Mouse (Mus musculus) layer of hippocampus, postnatal 14 days (tissue): ENCODE results near the gene Olfr160. TPM values are rescaled to one million over a fixed set of nuclear protein-coding genes. Genes with fewer than 3 reads are reported as not detected.

Source experiments
- total RNA-seq, 2 experiments: library from RNA; stranded (reverse); gene quantifications; 2 replicates each; pipeline ENCODE4 v1.2.3; 2021

Olfr160 gene
- total RNA-seq, 2 experiments from 2014 or later, result not detected

Other genes starting within 250 kb of the Olfr160 start
- gene Msantd2, start 226.9 kb downstream of the Olfr160 start, total RNA-seq, result 10 to 100 TPM; 22.3 to 22.7 TPM
- gene Esam, start 188.2 kb downstream of the Olfr160 start, total RNA-seq, result 10 to 100 TPM; 26.9 to 27.8 TPM
- 1 to 10 TPM; 3.5 to 6.2 TPM for gene Vsig2, start 177.0 kb downstream of the Olfr160 start, total RNA-seq
- 1,000 to 10,000 TPM; 1,609 to 1,636 TPM for gene Nrgn, start 163.3 kb downstream of the Olfr160 start, total RNA-seq
- 10 to 100 TPM; 12.1 to 14.0 TPM for gene Siae, start 160.6 kb downstream of the Olfr160 start, total RNA-seq
- 1 to 10 TPM; 1.5 to 4.3 TPM for gene Spa17, start 102.5 kb downstream of the Olfr160 start, total RNA-seq
- gene Tbrg1, start 58.9 kb downstream of the Olfr160 start, total RNA-seq, result 10 to 100 TPM; 50.8 to 50.9 TPM
- gene Panx3, start 47.0 kb downstream of the Olfr160 start, total RNA-seq, result not detected
- not detected for gene Olfr874, start 28.9 kb upstream of the Olfr160 start, total RNA-seq
- not detected for gene Olfr875, start 55.6 kb upstream of the Olfr160 start, total RNA-seq
- gene Olfr876, start 86.8 kb upstream of the Olfr160 start, total RNA-seq, result not detected
- not detected for gene Olfr877, start 138.0 kb upstream of the Olfr160 start, total RNA-seq
- not detected for gene Olfr145, start 180.5 kb upstream of the Olfr160 start, total RNA-seq
- gene Olfr878, start 201.6 kb upstream of the Olfr160 start, total RNA-seq, result not detected